Mouse (Mus musculus) embryo, embryonic 10.5 days (tissue): ENCODE measurements around the gene Cop1.

Experiments
- DNase-seq: peaks from one replicate; pipeline ENCODE4 v3.0.0-alpha.2; 2015; ENCODE audit warnings: low spot score

The Cop1 gene

GRCm38 (mm10) chr1:159231781-159232571 lies at the start of gene Cop1:
TSS of gene Cop1 (plus strand) at chr1:159232320.
- DNase-seq: peak; percentile 91

GRCm38 (mm10) chr1:159186741-159187140 lies 45.4 kb upstream of the Cop1 start:
- no peak for DNase-seq

- DNase-seq: no peak
Measured at GRCm38 (mm10) chr1:159198603-159199002, 33.5 kb upstream of the Cop1 start.

GRCm38 (mm10) chr1:159199606-159200005 lies 32.5 kb upstream of the Cop1 start:
- DNase-seq: no peak

GRCm38 (mm10) chr1:159201220-159201619 lies 30.9 kb upstream of the Cop1 start:
- no peak for DNase-seq

- DNase-seq: no peak
Measured at GRCm38 (mm10) chr1:159211711-159212110, 20.4 kb upstream of the Cop1 start.

GRCm38 (mm10) chr1:159217437-159217836 lies 14.7 kb upstream of the Cop1 start:
- DNase-seq: no peak

GRCm38 (mm10) chr1:159222046-159222445 lies 10.1 kb upstream of the Cop1 start:
- no peak for DNase-seq

GRCm38 (mm10) chr1:159225064-159225824 lies 6.9 kb upstream of the Cop1 start:
- no peak for DNase-seq

GRCm38 (mm10) chr1:159232572-159233261 lies 597 bp downstream of the Cop1 start:
- peak; percentile 69 for DNase-seq

GRCm38 (mm10) chr1:159233426-159233825 lies 1.3 kb downstream of the Cop1 start:
- DNase-seq: peak; percentile 7

GRCm38 (mm10) chr1:159234496-159234895 lies 2.4 kb downstream of the Cop1 start:
- peak; percentile 9 for DNase-seq

GRCm38 (mm10) chr1:159235674-159236073 lies 3.6 kb downstream of the Cop1 start:
- DNase-seq: no peak

GRCm38 (mm10) chr1:159238147-159238546 lies 6.0 kb downstream of the Cop1 start:
- DNase-seq: no peak

- DNase-seq: no peak
Measured at GRCm38 (mm10) chr1:159250320-159250719, 18.2 kb downstream of the Cop1 start.

GRCm38 (mm10) chr1:159253078-159253477 lies 21.0 kb downstream of the Cop1 start:
- no peak for DNase-seq

- no peak for DNase-seq
Measured at GRCm38 (mm10) chr1:159254906-159255685, 23.0 kb downstream of the Cop1 start.

- no peak for DNase-seq
Measured at GRCm38 (mm10) chr1:159256543-159256942, 24.4 kb downstream of the Cop1 start.

- no peak for DNase-seq
Measured at GRCm38 (mm10) chr1:159263820-159264219, 31.7 kb downstream of the Cop1 start.

GRCm38 (mm10) chr1:159280072-159280471 lies 48.0 kb downstream of the Cop1 start:
- DNase-seq: no peak

- DNase-seq: no peak
Measured at GRCm38 (mm10) chr1:159281861-159282260, 49.7 kb downstream of the Cop1 start.

- peak; percentile 30 for DNase-seq
Measured at GRCm38 (mm10) chr1:159286833-159287232, 54.7 kb downstream of the Cop1 start.
